Mouse (Mus musculus) myocyte (in vitro differentiated cells): ENCODE results near the gene Larp4b.

ENCODE experiments used
- CEBPB ChIP-seq: IDR thresholded peaks from 2 replicates; pipeline ENCODE4 v1.6.1; 2011; ENCODE audit warnings: mild to moderate bottlenecking, moderate library complexity; ENCODE audit not compliant: poor library complexity, insufficient read depth, severe bottlenecking
- MYOD1 ChIP-seq, 3 experiments: IDR thresholded peaks; one replicate each; pipeline ENCODE4 v1.6.1; 2011; ENCODE audit warnings: control low read depth in 2 of 3, low read depth in 2 of 3, mild to moderate bottlenecking in 2 of 3, moderate library complexity in 1 of 3; ENCODE audit not compliant: insufficient read length in 2 of 3, control insufficient read depth in 1 of 3
- MYOG ChIP-seq, 3 experiments: IDR thresholded peaks; one replicate each; pipeline ENCODE4 v1.6.1; 2011; ENCODE audit warnings: control low read depth in 2 of 3, low read depth in 2 of 3, mild to moderate bottlenecking in 2 of 3; ENCODE audit not compliant: insufficient read length in 2 of 3, control insufficient read depth in 1 of 3, insufficient read depth in 1 of 3
- POLR2A ChIP-seq: IDR thresholded peaks from one replicate; pipeline ENCODE4 v1.6.1; 2011; ENCODE audit warnings: low read depth, mild to moderate bottlenecking, control low read depth, moderate library complexity; ENCODE audit not compliant: insufficient read length
- POLR2AphosphoS2 ChIP-seq: IDR thresholded peaks from one replicate; pipeline ENCODE4 v1.6.1; 2011; ENCODE audit warnings: low read depth, control low read depth; ENCODE audit not compliant: insufficient read length
- TCF12 ChIP-seq: IDR thresholded peaks from one replicate; pipeline ENCODE4 v1.6.1; 2011; ENCODE audit warnings: mild to moderate bottlenecking, control low read depth; ENCODE audit not compliant: poor library complexity, insufficient read depth, severe bottlenecking
- TCF3 ChIP-seq: IDR thresholded peaks from one replicate; pipeline ENCODE4 v1.6.1; 2011; ENCODE audit warnings: low read depth, control low read depth; ENCODE audit not compliant: insufficient read length
- USF1 ChIP-seq: IDR thresholded peaks from one replicate; pipeline ENCODE4 v1.6.1; 2011; ENCODE audit warnings: low read depth, mild to moderate bottlenecking, control low read depth, moderate library complexity

GRCm38 (mm10) chr13:9148830-9149229, 55.1 kb downstream of the Larp4b start:
- TF ChIP-seq MYOD1 (IDR thresholded peaks at IDR 0.05; ENCODE audit: control insufficient read depth in 1 of 3, insufficient read length in 2 of 3, low read depth in 2 of 3) = no peak
- TF ChIP-seq POLR2A = no peak
- no peak for TF ChIP-seq MYOG (IDR thresholded peaks at IDR 0.05; ENCODE audit: control insufficient read depth in 1 of 3, insufficient read depth in 1 of 3, insufficient read length in 2 of 3, low read depth in 2 of 3)
- TF ChIP-seq USF1 = no peak
- no peak for TF ChIP-seq POLR2AphosphoS2
- TF ChIP-seq CEBPB = no peak
- TF ChIP-seq TCF3 = no peak
- TF ChIP-seq TCF12 = no peak
